Mouse (Mus musculus) C2C12 (cell line): ENCODE measurements around the gene En2.

ENCODE experiments used
- CTCF ChIP-seq: IDR thresholded peaks from one replicate; pipeline ENCODE4 v1.5.1; 2011; ENCODE audit not compliant: control insufficient read depth, insufficient read depth, insufficient read length
- MAX ChIP-seq: IDR thresholded peaks from one replicate; pipeline ENCODE4 v1.6.1; 2011; ENCODE audit warnings: mild to moderate bottlenecking, control low read depth
- MYOD1 ChIP-seq: IDR thresholded peaks from one replicate; pipeline ENCODE4 v1.6.1; 2011; ENCODE audit warnings: low read depth; ENCODE audit not compliant: control insufficient read depth, insufficient read length
- USF1 ChIP-seq: IDR thresholded peaks from one replicate; pipeline ENCODE4 v1.6.1; 2011; ENCODE audit warnings: low read depth, mild to moderate bottlenecking, control low read depth, moderate library complexity

DNA sequence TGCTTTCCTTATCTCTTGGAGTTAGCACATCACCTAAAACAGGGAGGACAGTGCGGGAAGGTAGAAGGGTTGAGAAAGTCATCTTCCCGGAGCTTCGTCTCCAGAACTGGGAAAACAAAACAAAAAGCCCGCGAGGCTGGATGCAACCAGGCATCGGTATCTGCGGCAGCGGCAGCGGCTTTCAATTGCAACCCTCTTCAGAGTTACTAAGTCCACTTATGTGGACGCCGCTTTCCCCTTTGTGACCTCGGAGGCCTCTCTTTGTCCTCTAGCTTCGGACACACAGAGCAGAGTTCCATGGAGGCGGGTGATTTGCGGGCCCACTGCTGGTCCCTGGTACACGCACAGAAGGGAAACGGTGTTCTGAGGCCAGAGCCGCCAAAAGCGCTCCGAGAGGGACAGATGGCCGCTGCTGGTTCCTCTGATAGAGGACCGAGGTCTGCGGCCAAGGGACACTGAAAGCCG lies 3.5 kb upstream of the En2 start:
- TF ChIP-seq USF1: no peak
- no peak for TF ChIP-seq CTCF
- TF ChIP-seq MYOD1: no peak
- TF ChIP-seq MAX: no peak
